Mouse (Mus musculus): ENCODE results near the gene Sec24c. TPM values are rescaled to one million over a fixed set of nuclear protein-coding genes. Genes with fewer than 3 reads are reported as not detected.

Gene Sec24c
- total RNA-seq, 2 experiments from 2014 or later = 60.5 to 72.0 TPM

DNA sequence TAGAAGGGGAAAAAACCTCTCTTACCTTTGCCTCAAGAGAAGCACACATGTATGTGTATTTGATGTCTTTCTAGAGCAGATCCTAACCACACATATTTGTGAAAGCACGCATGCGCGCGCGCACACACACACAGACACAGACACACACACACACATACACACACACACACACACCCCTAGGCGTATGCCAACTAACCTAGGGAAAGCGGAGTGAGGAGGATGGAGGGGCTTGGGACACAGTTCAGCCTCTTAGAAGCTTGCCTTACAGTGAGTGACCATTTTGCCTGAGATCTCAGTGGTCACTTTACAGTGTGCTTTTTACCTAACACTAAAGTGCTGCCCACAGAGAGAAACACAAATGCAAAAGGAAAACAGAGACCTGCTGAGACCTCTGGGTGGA is 14.4 kb upstream of the Sec24c start:
- no peak for DNase-seq

DNA sequence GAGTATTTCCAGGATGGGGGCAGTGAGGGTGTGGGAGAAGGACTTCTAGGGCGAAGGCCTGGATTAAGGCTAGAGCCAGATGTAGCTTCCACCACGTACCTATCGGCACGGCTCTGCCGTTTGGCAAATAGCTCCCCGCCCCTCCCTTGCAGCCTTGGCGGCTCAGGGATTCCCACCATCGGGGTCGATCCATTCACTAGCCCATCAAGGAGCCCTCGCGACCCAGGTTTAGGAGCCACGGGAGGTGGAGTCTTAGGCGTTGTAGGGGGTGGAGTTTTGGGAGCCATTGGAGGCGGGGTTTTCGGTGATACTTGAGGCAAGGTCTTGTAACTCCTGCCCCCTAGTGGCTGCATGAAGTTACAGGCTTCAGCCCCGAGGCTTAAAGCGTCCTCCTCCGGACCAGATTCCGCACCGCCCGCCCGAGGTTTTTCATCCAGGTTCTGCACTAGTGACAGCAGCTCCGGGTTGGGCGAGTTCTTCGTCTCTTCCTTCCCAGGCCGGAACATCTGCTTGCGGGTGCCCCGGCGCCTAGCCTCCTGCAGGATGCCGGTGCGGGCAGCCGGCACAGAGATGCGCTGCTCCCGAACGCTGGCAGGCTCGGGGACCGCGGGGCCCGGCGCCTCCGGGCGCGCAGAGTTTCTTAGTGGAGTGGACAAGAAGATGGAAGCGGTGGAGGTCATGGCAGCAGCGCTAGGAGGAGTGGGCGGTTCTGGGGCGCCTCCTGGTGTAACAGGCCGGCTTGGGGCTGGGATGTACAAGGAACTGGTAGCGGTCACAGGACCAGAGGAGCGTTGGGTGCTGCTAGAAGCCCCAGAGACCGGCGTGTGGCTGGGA is 13.1 kb upstream of the Sec24c start:
- DNase-seq = peak; percentile 90

DNA sequence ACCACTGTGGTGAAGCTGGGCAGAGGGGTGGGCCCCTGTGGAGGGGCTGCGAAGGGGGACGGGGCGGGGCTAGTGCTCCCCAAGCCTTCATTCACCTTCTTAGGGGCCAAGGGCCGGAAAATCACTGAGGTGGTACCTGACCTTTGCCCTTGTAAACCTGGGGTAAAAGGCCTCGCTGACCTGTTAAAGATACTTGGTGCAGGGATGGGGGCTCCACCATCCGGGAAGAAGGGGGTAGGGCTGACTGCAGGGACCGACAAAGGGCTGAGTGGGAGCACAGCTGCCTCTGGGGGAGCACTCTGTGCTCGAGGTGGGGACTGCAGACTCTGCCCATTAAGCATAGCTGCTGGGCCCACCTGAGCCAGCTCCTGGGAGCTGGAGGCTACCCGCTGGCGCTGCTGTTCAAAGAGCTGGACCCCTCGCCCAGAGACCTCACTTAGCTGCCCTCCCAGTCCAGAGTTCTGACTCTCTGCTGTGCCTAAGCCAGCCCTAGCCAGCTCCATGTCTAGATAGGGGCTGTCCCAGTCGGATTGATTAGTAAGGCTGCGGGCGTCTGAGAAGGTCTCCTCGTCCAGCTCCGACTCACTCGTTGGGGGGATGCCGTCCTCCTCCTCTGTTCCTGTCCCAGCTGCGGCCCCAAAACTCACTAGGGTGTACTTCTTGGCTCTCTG is 12.3 kb upstream of the Sec24c start:
- DNase-seq = peak; percentile 36

DNA sequence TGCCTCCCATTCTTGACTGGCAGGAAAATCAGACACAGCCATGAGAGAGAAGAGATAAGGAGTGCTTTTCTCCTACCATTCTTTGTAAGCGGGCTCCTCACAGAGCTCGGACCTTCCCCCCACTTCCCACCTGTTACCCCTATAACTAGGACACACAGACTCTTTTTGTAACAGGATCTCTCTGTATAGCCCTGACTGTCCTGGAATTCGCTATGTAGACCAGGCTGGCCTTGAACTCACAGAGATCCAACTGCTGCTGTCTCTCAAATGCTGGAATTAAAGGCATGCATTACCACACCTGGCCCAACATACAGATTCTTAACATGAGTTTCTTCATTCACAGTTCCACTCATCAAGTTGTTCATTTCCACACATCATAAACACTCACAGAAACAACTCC is 11.4 kb upstream of the Sec24c start:
- DNase-seq = no peak

DNA sequence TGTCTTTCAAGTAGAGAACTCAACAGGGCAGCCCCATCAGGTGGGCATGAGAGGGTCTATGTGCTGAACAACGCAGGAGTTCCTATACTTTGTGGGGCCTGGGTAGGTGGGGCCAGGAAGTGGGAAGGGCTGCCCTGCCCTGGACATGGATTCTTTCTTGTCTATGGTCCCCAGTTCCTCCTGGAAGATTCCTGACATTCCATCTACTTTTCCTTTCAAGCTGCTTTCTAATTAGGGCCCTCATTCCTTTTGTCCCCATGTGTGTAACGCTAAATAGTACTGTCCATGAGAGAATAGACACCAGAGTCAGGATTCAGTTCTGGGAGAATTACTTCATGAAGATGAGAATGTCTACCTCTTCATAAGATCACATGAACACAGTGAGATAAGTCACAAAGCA is 10.5 kb upstream of the Sec24c start:
- no peak for DNase-seq

DNA sequence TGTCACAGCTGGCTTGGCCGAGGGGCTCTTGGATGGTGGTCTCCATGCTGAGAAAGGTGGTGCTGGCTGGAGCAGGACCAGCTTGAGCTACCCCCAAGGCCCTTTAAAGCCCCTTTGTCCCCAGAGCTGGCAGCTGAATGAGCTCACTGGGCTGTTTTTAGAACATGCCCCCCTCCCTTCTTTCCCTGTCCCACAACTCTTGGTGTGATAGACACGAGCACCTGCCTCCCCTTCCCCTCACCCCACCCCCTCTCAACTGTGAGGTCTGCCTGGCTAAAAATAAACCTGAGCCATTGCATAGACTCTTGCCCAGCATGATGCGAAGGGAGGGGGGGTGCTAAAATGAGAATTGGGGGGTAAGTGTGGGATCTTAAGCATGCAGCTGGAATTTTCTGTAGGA is 9.7 kb upstream of the Sec24c start:
- peak; percentile 31 for DNase-seq

DNA sequence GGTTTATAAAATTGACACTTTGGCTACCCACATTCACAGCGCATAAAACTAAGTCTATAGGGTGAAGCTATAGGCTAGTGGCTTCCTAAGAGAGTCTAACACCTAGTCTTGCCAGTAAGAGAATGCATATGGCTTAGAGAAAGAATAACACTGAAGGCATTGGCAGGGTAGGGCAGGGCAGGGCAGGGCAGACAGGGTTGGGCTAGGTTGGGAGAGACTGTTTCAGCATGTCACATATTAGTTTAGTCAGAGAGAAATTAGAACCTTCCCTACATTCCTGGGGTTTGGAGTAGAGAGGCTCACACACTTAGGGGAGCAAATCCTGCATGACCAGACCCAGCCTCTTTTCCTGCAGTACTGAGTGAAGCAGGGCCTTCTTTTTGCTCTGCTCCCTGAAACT is 6.6 kb upstream of the Sec24c start:
- DNase-seq = no peak

DNA sequence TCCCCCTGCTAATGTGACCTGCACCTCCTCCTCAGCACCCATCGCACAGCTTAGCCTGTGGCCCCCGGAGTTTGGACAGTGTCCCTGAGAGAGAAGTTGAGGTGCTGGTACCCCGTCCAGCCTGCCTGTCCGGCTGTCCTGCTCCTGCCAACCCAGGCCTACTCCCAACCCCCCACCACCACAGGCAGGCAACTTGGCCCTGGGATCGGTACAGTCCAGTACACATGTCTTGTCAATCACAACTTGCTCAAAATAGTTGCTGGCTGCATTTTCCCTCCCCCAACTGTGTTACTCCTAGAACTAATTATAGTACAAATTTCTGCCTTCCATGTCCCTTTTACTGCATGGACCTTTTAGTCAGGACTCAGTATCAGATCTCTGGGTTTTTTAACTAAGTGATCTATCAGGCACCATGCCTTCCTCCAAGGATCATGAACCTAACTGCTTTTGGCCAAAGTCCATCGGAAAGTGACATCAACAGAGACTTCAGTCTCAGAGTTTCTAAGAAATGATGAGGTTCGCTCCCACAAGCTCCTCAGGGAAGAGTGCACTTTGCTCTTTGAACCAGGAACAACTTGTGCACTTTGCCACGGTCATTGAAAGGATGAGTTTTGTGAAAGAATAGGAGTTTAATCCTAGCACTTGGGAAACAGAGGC is 5.8 kb upstream of the Sec24c start, which contains the start of gene Synpo2l:
Synpo2l (minus strand) TSS at position 201 of the 657 bp plus-strand sequence.
- DNase-seq = peak; percentile 59

DNA sequence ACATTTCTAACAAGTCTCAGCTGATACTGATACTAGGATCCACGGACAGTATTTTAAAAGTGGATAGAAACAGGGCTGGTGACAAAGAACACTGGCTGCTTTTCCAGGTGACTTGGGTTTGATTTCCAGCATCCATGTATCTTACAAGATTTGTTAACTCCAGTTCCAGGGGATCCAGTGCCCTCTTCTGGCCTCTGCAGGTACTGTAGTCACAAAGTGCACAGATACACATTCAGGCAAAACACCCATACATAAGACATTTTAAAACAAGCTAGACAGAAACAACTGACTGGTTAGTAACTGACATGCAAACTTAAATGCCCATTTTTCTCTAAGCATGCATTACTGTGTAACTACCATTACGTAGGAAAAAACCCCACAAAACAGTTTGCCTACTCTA is 1.1 kb upstream of the Sec24c start:
- peak; percentile 44 for DNase-seq

DNA sequence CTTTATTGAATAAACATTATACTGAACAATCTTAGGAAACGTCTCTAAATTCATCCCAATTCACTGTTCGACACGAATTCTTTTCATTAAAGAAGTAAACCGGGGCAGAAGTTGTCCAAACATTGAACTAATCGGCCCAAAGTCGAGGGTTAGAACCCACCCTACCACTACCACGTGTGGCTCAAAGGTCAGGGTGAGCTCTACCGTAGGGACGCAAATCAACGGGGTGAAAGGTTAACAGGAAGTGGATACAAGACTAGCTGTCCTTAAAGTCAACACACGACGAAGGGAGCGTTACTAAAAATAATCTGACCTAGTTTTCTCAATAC is 409 bp upstream of the Sec24c start:
- no peak for DNase-seq

DNA sequence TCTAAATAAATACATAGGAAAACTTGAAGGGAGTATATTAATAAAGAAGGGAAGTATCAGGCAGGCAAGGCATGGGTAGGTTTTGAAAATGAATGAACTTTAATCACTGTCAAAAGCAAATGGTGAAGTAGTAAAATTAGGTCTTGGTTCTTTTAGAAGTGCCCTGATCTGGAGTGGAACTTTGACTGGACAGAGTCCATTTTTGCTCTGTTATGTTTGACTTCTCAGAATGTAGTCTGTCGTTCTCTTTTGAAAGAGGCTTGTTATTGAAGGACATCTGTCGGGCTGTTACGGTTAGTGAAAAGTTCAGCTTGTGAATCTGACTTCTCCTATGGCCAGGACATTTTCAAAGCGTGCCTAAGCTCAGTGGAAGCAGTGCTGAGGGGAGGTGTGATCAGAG is 3.8 kb downstream of the Sec24c start:
- no peak for DNase-seq

DNA sequence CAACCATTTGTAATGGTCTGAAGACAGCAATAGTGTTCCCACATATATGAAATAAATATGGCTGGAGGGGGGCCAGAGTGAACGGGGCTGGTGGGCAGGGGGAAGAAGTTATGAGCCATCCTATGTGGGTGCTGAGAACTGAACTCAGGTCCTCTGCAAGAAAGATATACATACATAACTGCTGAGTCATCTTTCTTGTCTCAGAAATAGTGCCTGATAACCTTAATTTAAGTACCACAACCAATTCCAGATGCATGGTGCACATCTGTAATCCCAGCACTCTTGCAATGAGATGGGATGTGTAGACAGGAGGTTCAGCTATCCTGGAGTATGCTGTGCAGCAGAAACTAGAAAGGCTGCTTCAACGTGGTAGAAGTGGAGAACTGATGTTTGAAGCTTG is 7.6 kb downstream of the Sec24c start:
- DNase-seq = no peak

DNA sequence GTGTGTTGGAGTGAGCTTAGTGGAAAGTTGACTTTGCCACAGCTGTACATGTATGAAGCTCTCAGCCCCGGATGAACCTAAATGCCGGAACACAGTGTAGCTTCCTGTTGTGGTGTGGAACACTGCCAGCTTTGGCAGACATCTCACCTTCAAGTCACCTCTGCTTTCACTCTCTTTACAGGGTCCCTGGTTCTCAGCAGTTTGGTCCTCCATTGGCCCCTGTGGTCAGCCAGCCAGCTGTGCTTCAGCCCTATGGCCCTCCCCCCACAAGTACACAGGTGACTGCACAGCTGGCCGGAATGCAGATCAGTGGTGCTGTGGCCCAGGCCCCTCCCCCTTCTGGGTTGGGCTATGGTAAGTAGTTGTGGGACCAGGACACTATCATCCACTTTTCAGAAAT is 8.4 kb downstream of the Sec24c start:
- no peak for DNase-seq

DNA sequence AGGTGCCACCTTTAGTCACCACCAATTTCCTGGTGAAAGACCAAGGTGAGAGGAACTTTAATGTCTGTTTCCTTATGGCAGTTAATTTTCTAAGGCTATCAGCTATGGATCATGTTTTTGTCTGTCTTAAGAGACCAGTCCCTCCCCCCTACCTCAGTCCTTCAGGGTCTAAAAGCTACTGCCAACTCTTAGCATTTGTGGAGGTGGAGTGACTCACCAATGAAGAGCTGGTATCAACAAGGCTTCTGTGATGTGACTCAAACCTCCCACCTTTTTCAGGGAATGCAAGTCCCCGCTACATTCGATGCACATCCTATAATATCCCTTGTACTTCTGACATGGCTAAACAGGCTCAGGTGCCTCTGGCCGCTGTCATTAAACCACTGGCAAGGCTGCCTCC is 12.5 kb downstream of the Sec24c start:
- no peak for DNase-seq

DNA sequence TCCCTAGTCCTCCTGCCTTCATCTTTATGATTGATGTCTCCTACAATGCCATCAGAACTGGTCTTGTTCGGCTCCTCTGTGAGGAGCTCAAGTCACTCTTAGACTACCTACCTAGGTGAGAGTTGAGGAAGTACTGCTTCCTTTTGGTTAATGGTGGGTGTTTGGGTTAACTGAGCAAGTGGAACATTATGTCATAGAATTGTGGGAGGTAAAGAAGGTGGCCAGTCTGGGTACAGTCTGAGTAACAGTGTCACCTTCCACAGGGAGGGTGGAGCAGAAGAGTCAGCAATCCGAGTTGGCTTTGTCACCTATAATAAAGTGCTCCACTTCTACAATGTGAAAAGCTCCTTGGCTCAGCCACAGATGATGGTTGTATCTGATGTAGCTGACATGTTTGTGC is 14.9 kb downstream of the Sec24c start:
- DNase-seq = no peak

DNA sequence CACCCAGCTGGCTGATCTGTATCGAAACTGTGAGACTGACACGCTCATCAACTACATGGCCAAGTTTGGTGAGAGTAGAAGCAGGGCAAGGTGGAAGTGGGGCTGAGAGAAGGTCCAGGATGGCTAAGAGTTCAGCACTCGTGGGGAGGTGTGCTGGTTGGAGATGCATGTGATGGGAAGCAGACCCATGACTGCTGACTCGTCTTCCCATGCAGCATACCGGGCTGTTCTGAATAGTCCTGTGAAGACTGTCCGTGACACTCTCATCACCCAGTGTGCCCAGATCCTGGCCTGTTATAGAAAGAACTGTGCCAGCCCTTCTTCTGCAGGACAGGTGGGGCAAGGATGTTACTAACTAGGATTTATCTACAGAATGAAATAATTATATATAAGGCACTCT is 17.7 kb downstream of the Sec24c start:
- no peak for DNase-seq

DNA sequence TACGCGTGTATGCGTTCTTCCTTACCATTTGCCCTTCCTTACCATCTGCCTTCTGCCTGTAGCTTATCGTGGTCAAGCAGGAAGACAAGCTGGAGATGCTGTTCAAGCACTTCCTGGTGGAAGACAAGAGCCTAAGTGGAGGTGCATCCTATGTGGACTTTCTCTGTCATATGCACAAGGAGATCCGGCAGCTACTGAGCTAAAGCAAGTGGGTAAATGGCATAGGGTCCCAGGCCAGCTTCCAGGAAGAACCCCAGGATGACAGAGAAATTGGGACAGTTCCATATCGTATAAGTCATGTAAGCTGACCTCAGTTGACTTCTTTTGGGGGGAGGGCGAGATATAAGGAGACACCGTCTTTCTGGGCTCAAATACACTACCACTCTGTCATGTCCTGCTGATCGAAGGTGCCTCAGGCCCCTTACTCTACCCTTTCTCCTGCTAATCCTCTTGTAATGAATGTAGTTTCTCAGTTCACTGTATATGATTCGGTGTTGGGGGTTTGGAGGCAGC is 19.5 kb downstream of the Sec24c start:
- no peak for DNase-seq

DNA sequence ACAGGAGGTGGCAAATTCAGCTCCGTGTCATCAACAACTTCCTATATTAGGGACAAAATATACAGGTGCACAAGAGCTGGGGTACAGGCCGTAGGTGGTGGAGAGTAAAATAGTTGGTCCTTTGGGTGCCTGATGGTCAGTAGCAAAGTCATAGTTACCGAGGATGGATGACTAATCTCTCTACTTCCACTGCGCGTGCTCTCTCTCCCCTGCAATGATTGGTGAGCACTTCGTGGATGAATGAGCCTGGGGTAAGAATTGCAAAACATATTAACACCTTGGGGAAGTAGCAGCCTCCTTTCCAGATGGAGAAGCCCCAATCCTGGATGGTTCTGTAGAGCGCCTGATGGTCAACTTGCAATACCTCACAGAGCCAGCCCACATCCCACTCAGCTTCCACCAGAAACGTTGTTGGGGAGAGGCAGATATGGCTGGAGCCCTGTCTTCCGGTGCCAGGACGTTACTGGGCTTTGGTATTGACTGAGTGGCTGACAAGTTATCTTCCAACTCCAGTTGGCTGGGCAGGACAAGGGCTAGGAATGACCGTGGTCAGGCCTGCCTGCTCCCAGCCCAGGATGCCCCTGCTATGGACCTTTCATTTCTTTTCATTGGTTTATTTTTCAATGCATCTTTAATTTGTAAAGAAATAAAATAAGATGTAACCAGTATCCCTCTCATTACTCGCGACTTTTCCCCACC is 20.2 kb downstream of the Sec24c start:
- DNase-seq = no peak

DNA sequence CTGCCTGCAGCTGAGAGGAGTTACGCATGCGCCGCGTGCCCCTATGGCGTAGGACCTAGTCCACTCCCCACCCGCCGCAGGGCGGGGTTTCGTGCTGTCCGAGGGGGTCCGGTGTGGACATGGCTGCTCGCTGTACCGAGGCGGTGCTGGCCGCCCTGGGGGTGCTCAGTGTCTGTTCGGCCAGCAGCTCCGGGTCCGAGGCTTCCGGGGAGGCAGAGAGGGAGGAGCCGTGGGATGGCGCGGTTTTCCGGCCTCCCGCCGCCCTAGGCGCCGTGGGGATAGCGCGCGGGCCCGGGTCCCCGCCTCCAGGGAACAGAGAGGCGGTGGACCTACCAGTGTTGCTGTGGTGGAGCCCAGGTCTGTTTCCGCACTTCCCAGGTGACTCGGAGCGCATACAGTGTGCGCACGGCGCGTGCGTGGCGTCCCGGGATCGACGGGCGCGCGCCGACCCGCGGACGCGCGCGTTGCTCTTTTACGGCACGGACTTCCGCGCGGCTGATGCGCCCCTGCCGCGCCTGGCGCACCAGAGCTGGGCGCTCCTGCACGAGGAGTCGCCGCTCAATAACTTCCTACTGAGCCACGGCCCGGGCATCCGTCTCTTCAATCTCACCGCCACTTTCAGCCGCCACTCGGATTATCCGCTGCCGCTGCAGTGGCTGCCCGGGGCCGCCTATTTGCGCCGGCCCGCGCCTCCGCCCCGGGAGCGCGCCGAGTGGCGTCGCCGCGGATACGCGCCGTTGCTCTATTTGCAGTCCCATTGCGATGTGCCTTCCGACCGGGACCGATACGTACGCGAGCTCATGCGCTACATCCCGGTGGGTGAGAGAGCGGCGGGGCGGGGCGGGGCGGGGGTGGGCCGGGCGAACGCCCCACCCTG is 21.0 kb downstream of the Sec24c start, which contains the start of gene Fut11:
Fut11 (plus strand) TSS at position 85 of the 877 bp plus-strand sequence.
- peak; percentile 88 for DNase-seq

DNA sequence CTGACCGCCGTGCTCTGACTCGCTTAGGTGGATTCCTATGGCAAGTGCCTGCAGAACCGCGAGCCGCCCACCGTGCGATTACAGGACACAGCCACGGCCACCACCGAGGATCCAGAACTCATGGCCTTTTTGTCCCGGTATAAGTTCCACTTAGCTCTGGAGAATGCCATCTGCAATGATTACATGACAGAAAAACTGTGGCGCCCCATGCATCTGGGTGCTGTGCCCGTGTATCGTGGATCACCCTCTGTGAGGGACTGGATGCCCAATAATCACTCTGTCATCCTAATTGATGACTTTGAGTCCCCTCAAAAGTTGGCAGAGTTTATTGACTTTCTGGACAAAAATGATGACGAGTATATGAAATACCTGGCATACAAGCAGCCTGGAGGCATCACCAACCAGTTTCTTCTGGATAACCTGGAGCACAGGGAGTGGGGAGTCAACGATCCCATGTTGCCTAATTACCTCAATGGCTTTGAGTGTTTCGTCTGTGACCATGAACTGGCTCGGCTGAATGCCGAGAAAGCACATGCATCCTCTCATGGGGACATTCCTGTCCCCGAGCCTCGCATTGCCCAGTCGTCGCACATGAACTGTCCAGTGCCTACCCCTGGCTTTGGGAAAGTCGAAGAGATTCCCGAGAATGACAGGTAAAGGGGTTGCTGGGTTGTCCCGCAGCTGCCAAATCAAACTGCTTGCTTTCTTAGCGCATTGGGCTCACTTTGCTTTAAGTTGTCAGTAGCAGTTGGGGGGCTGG is 21.8 kb downstream of the Sec24c start:
- DNase-seq = no peak

DNA sequence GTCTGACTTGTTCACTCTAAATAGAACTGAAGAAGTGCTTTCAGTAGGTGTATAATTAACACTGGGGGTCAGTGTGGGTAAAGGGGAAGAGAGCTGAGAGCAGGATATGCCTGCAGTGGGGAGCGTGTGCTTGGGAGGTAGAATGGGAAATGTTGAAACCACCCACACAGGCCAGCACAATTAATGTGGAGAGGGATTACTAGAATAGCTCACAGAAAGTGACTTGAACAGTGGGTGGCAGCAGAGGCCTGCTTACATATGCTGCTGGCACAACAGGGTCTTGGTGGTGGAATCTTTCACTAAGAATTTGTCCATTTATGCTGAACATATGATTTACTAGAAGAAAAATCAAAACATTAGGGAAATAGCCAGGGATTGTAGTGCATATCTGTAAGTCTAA is 22.9 kb downstream of the Sec24c start:
- DNase-seq = no peak

Data from gastrocnemius, postnatal 10 days (tissue).